Mouse (Mus musculus) myocyte (in vitro differentiated cells): ENCODE results near the gene AU040320. TPM values are rescaled to one million over a fixed set of nuclear protein-coding genes. Genes with fewer than 3 reads are reported as not detected.

Experiments
- H3K27me3 ChIP-seq: one replicate; pipeline ENCODE4 v1.6.1; 2011; ENCODE audit not compliant: control insufficient read depth, insufficient read depth, insufficient read length
- H3K36me3 ChIP-seq: one replicate; pipeline ENCODE4 v1.6.1; 2011; ENCODE audit not compliant: control insufficient read depth, insufficient read depth
- H3K4me2 ChIP-seq: one replicate; pipeline ENCODE4 v1.6.1; 2011; ENCODE audit warnings: low read depth, control low read depth
- H3K4me3 ChIP-seq: one replicate; pipeline ENCODE4 v1.5.1; 2011; ENCODE audit warnings: mild to moderate bottlenecking, control low read depth, moderate library complexity
- H3K79me2 ChIP-seq: one replicate; pipeline ENCODE4 v1.6.1; 2011; ENCODE audit not compliant: control insufficient read depth, insufficient read depth
- H3ac ChIP-seq: one replicate; pipeline ENCODE4 v1.6.1; 2011; ENCODE audit not compliant: control insufficient read depth, insufficient read length
- CEBPB ChIP-seq: IDR thresholded peaks from 2 replicates; pipeline ENCODE4 v1.6.1; 2011; ENCODE audit warnings: mild to moderate bottlenecking, moderate library complexity; ENCODE audit not compliant: poor library complexity, insufficient read depth, severe bottlenecking
- E2F4 ChIP-seq: IDR thresholded peaks from one replicate; pipeline ENCODE4 v1.6.1; 2011; ENCODE audit warnings: mild to moderate bottlenecking, control low read depth, moderate library complexity; ENCODE audit not compliant: insufficient read depth
- MAX ChIP-seq: IDR thresholded peaks from one replicate; pipeline ENCODE4 v1.6.1; 2011; ENCODE audit warnings: low read depth, mild to moderate bottlenecking, control low read depth
- MYOD1 ChIP-seq, 3 experiments: IDR thresholded peaks; one replicate each; pipeline ENCODE4 v1.6.1; 2011; ENCODE audit warnings: control low read depth in 2 of 3, low read depth in 2 of 3, mild to moderate bottlenecking in 2 of 3, moderate library complexity in 1 of 3; ENCODE audit not compliant: insufficient read length in 2 of 3, control insufficient read depth in 1 of 3
- MYOG ChIP-seq, 3 experiments: IDR thresholded peaks; one replicate each; pipeline ENCODE4 v1.6.1; 2011; ENCODE audit warnings: control low read depth in 2 of 3, low read depth in 2 of 3, mild to moderate bottlenecking in 2 of 3; ENCODE audit not compliant: insufficient read length in 2 of 3, control insufficient read depth in 1 of 3, insufficient read depth in 1 of 3
- POLR2A ChIP-seq: IDR thresholded peaks from one replicate; pipeline ENCODE4 v1.6.1; 2011; ENCODE audit warnings: low read depth, mild to moderate bottlenecking, control low read depth, moderate library complexity; ENCODE audit not compliant: insufficient read length
- POLR2AphosphoS2 ChIP-seq: IDR thresholded peaks from one replicate; pipeline ENCODE4 v1.6.1; 2011; ENCODE audit warnings: low read depth, control low read depth; ENCODE audit not compliant: insufficient read length
- REST ChIP-seq: IDR thresholded peaks from one replicate; pipeline ENCODE4 v1.6.1; 2011; ENCODE audit warnings: mild to moderate bottlenecking, control low read depth, moderate library complexity; ENCODE audit not compliant: insufficient read depth, insufficient read length
- SRF ChIP-seq: IDR thresholded peaks from one replicate; pipeline ENCODE4 v1.6.1; 2011; ENCODE audit warnings: low read depth; ENCODE audit not compliant: control insufficient read depth, insufficient read length
- TCF12 ChIP-seq: IDR thresholded peaks from one replicate; pipeline ENCODE4 v1.6.1; 2011; ENCODE audit warnings: mild to moderate bottlenecking, control low read depth; ENCODE audit not compliant: poor library complexity, insufficient read depth, severe bottlenecking
- TCF3 ChIP-seq: IDR thresholded peaks from one replicate; pipeline ENCODE4 v1.6.1; 2011; ENCODE audit warnings: low read depth, control low read depth; ENCODE audit not compliant: insufficient read length
- USF1 ChIP-seq: IDR thresholded peaks from one replicate; pipeline ENCODE4 v1.6.1; 2011; ENCODE audit warnings: low read depth, mild to moderate bottlenecking, control low read depth, moderate library complexity
- polyA plus RNA-seq: library from polyadenylated mRNA; unstranded; fragments of >200 nt; fragmentation: generic; extraction: Trizol; gene quantifications from one replicate; pipeline ENCODE4 v1.2.1, GENCODE M21; 2012; ENCODE audit warnings: missing spikeins

Gene AU040320
- polyA plus RNA-seq, 1 experiment = 56.6 TPM

GRCm38 (mm10) chr4:126773871-126774270 is 20.5 kb downstream of the AU040320 start:
- no peak overlapping the region for H3K4me2 ChIP-seq
- no peaks in the 10 kb centered on the region for H3K27me3 ChIP-seq
- H3K4me3 ChIP-seq = no peak overlapping the region
- TF ChIP-seq MYOD1 (IDR thresholded peaks at IDR 0.05; ENCODE audit: control insufficient read depth in 1 of 3, insufficient read length in 2 of 3, low read depth in 2 of 3) = no peak
- no peak for TF ChIP-seq POLR2AphosphoS2
- no peak for TF ChIP-seq TCF12
- no peak for TF ChIP-seq MAX
- TF ChIP-seq TCF3 = no peak
- TF ChIP-seq CEBPB = no peak
- no peak for TF ChIP-seq USF1
- no peak for TF ChIP-seq E2F4
- TF ChIP-seq REST = no peak
- TF ChIP-seq MYOG (IDR thresholded peaks at IDR 0.05; ENCODE audit: control insufficient read depth in 1 of 3, insufficient read depth in 1 of 3, insufficient read length in 2 of 3, low read depth in 2 of 3) = no peak
- TF ChIP-seq SRF = no peak
- no peak for TF ChIP-seq POLR2A
- no peak overlapping the region for H3ac ChIP-seq
- no peaks in the 10 kb centered on the region for H3K36me3 ChIP-seq
- no peaks in the 10 kb centered on the region for H3K79me2 ChIP-seq

DNA sequence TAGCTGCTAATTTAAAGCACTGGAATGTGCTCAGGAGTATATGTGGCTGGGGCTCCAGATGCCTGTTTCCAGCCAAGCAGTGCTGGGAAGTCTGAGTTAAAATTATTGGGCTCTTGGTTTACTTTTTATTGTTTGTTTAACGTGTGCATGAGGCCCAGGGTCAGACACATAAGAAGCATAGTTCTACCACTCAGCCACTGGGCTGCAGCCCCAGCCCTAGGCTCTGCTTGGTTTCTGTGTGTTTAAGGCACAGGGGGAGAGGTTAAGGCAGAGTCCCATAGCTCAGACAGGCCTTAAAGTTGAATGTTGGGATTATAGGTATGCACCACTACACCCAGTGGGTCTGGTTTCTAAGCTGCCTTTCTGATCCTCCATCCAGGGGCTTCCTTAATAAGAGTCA is 21.8 kb downstream of the AU040320 start:
- H3K27me3 ChIP-seq = no peaks in the 10 kb centered on the region
- no peak overlapping the region for H3ac ChIP-seq
- H3K4me2 ChIP-seq = no peak overlapping the region
- H3K36me3 ChIP-seq = no peaks in the 10 kb centered on the region
- no peak for TF ChIP-seq MYOD1 (IDR thresholded peaks at IDR 0.05; ENCODE audit: control insufficient read depth in 1 of 3, insufficient read length in 2 of 3, low read depth in 2 of 3)
- no peak for TF ChIP-seq E2F4
- no peak for TF ChIP-seq SRF
- no peak for TF ChIP-seq POLR2A
- TF ChIP-seq USF1 = no peak
- TF ChIP-seq MAX = no peak
- no peak for TF ChIP-seq CEBPB
- no peak for TF ChIP-seq POLR2AphosphoS2
- no peak for TF ChIP-seq TCF12
- TF ChIP-seq MYOG (IDR thresholded peaks at IDR 0.05; ENCODE audit: control insufficient read depth in 1 of 3, insufficient read depth in 1 of 3, insufficient read length in 2 of 3, low read depth in 2 of 3) = no peak
- no peak for TF ChIP-seq TCF3
- no peak for TF ChIP-seq REST
- H3K4me3 ChIP-seq = no peak overlapping the region
- no peaks in the 10 kb centered on the region for H3K79me2 ChIP-seq

DNA sequence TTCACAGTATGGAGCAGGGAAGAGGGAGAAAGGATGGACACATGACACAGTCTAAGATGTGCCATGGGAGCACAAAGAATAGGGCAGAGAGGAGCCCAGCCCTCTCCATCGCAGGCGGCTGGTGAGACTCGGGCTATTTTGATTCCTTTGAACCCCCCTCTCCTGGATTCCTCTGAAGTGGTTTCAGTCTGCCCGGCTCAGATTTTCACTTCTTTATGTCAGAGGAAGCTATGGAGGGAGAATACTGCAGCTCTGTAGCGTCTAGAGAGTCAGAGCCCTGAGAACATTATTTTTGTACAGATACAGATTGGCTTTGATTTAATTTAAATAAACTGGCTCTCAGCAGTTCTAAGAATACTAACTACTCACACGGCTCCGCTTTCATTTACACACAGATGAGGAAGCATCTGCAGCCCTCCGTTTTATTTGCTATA is 25.8 kb downstream of the AU040320 start:
- H3K27me3 ChIP-seq = no peaks in the 10 kb centered on the region
- H3K4me2 ChIP-seq = no peak overlapping the region
- no peaks in the 10 kb centered on the region for H3K79me2 ChIP-seq
- TF ChIP-seq REST = no peak
- no peak for TF ChIP-seq MAX
- no peak for TF ChIP-seq POLR2AphosphoS2
- TF ChIP-seq CEBPB = no peak
- no peak for TF ChIP-seq TCF12
- no peak for TF ChIP-seq MYOG (IDR thresholded peaks at IDR 0.05; ENCODE audit: control insufficient read depth in 1 of 3, insufficient read depth in 1 of 3, insufficient read length in 2 of 3, low read depth in 2 of 3)
- no peak for TF ChIP-seq SRF
- TF ChIP-seq E2F4 = no peak
- TF ChIP-seq POLR2A = no peak
- TF ChIP-seq MYOD1 (IDR thresholded peaks at IDR 0.05; ENCODE audit: control insufficient read depth in 1 of 3, insufficient read length in 2 of 3, low read depth in 2 of 3) = no peak
- no peak for TF ChIP-seq USF1
- no peak for TF ChIP-seq TCF3
- no peaks in the 10 kb centered on the region for H3K36me3 ChIP-seq
- no peak overlapping the region for H3ac ChIP-seq
- H3K4me3 ChIP-seq = no peak overlapping the region

GRCm38 (mm10) chr4:126779826-126780775 is 26.8 kb downstream of the AU040320 start:
- no peaks in the 10 kb centered on the region for H3K27me3 ChIP-seq
- no peak overlapping the region for H3K4me2 ChIP-seq
- TF ChIP-seq POLR2AphosphoS2 (no peak), POLR2A (no peak), MYOD1 (IDR thresholded peaks at IDR 0.05; ENCODE audit: control insufficient read depth in 1 of 3, insufficient read length in 2 of 3, low read depth in 2 of 3) (no peak), CEBPB (no peak), TCF12 (no peak), E2F4 (no peak), TCF3 (no peak), MAX (no peak), REST (no peak), USF1 (no peak), SRF (no peak), MYOG (IDR thresholded peaks at IDR 0.05; ENCODE audit: control insufficient read depth in 1 of 3, insufficient read depth in 1 of 3, insufficient read length in 2 of 3, low read depth in 2 of 3) (no peak)
- H3ac ChIP-seq = no peak overlapping the region
- no peaks in the 10 kb centered on the region for H3K36me3 ChIP-seq
- no peak overlapping the region for H3K4me3 ChIP-seq
- H3K79me2 ChIP-seq = no peaks in the 10 kb centered on the region

- Histone ChIP-seq H3K36me3 (no peaks in the 10 kb centered on the region), H3K4me2 (no peak overlapping the region), H3K27me3 (no peaks in the 10 kb centered on the region), H3K4me3 (no peak overlapping the region), H3K79me2 (no peaks in the 10 kb centered on the region), H3ac (no peak overlapping the region)
- TF ChIP-seq TCF12 = no peak
- TF ChIP-seq MAX = no peak
- no peak for TF ChIP-seq SRF
- no peak for TF ChIP-seq REST
- no peak for TF ChIP-seq TCF3
- no peak for TF ChIP-seq POLR2A
- TF ChIP-seq POLR2AphosphoS2 = no peak
- TF ChIP-seq E2F4 = no peak
Observed at GRCm38 (mm10) chr4:126781871-126782270, 28.5 kb downstream of the AU040320 start.
